Mouse (Mus musculus): ENCODE data around the gene Gpr155. TPM values are rescaled to one million over a fixed set of nuclear protein-coding genes. Genes with fewer than 3 reads are reported as not detected.

Gene Gpr155
- polyA plus RNA-seq, 1 experiment from 2014 or later: 6.5 TPM

DNA sequence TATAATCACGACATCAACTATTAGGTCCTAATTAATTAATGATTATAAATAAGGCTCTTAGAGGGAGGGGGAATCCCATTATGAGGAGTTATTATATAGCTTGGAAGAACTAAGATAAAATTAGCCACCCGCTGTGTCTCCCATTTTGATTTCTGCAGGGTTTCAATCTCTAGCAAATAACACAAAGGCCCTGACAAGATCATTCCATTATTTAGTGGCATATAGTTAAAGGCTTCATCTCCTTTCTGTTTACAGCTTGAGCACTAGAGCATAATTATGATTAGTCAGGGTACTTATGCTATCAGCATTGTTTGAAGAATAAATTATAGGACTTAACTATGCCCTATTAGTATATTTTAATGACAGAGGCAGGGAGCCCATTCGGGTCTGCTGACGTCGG, 8.0 kb downstream of the Gpr155 start:
- Histone ChIP-seq H3K27ac (ENCODE audit: low read length) (no peak overlapping the region), H3K4me2 (ENCODE audit: low read depth, low read length) (no peak overlapping the region), H3K27me3 (ENCODE audit: control insufficient read depth, insufficient read depth, low read length) (no peaks in the 10 kb centered on the region), H3K9ac (ENCODE audit: low read length) (no peak overlapping the region), H3K36me3 (ENCODE audit: control insufficient read depth, insufficient read depth, low read length) (no peaks in the 10 kb centered on the region), H3K4me3 (replicated peaks; ENCODE audit: low read length) (no peak overlapping the region), H3K9me3 (replicated peaks; ENCODE audit: control insufficient read depth, low read length) (no peaks in the 10 kb centered on the region), H3K4me1 (ENCODE audit: control insufficient read depth, insufficient read depth, low read length) (no peaks in the 10 kb centered on the region)
- ATAC-seq (ENCODE audit: insufficient read depth, low FRiP score): no peak
- WGBS: 84% methylated on average over 5 of the region's 5 CpGs

- Histone ChIP-seq H3K4me2 (ENCODE audit: low read depth, low read length) (no peak overlapping the region), H3K27ac (ENCODE audit: low read length) (no peak overlapping the region), H3K4me3 (replicated peaks; ENCODE audit: low read length) (no peak overlapping the region), H3K4me1 (ENCODE audit: control insufficient read depth, insufficient read depth, low read length) (no peaks in the 10 kb centered on the region), H3K9ac (ENCODE audit: low read length) (no peak overlapping the region), H3K27me3 (ENCODE audit: control insufficient read depth, insufficient read depth, low read length) (no peaks in the 10 kb centered on the region), H3K36me3 (ENCODE audit: control insufficient read depth, insufficient read depth, low read length) (no peaks in the 10 kb centered on the region), H3K9me3 (replicated peaks; ENCODE audit: control insufficient read depth, low read length) (no peaks in the 10 kb centered on the region)
- WGBS: 74% methylated on average over 9 of the region's 9 CpGs
- ATAC-seq (ENCODE audit: insufficient read depth, low FRiP score): no peak
Observed at GRCm38 (mm10) chr2:73371530-73372335, 14.6 kb downstream of the Gpr155 start.

DNA sequence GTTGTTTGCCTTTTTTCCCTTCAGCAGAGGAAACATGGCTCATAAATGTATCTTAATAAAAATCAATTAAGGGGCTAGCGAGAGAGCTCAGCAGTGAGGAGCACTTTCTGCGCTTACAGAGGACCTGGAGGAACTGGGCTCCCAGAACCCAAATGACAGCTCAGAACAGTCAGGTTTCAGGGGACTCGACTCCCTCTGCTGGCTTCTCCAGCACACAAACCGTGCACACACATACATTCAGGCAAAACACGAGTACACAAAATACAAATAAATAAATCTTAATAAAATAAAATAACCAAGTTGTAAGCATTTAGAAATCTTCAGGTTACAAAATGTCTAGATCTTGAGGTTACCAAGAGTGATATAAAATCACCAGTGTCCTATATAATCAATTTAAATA, 22.9 kb downstream of the Gpr155 start:
- Histone ChIP-seq H3K9ac (ENCODE audit: low read length) (no peak overlapping the region), H3K4me2 (ENCODE audit: low read depth, low read length) (no peak overlapping the region), H3K4me1 (ENCODE audit: control insufficient read depth, insufficient read depth, low read length) (no peaks in the 10 kb centered on the region), H3K27me3 (ENCODE audit: control insufficient read depth, insufficient read depth, low read length) (no peaks in the 10 kb centered on the region), H3K9me3 (replicated peaks; ENCODE audit: control insufficient read depth, low read length) (no peaks in the 10 kb centered on the region), H3K4me3 (replicated peaks; ENCODE audit: low read length) (no peak overlapping the region), H3K36me3 (ENCODE audit: control insufficient read depth, insufficient read depth, low read length) (no peaks in the 10 kb centered on the region), H3K27ac (ENCODE audit: low read length) (no peak overlapping the region)
- WGBS: 73% methylated on average over 5 of the region's 5 CpGs
- ATAC-seq (ENCODE audit: insufficient read depth, low FRiP score): no peak

- Histone ChIP-seq H3K4me3 (replicated peaks; ENCODE audit: low read length) (no peak overlapping the region), H3K9ac (ENCODE audit: low read length) (no peak overlapping the region), H3K9me3 (replicated peaks; ENCODE audit: control insufficient read depth, low read length) (no peaks in the 10 kb centered on the region), H3K27ac (ENCODE audit: low read length) (no peak overlapping the region), H3K4me1 (ENCODE audit: control insufficient read depth, insufficient read depth, low read length) (no peaks in the 10 kb centered on the region), H3K4me2 (ENCODE audit: low read depth, low read length) (no peak overlapping the region), H3K36me3 (ENCODE audit: control insufficient read depth, insufficient read depth, low read length) (no peaks in the 10 kb centered on the region), H3K27me3 (ENCODE audit: control insufficient read depth, insufficient read depth, low read length) (no peaks in the 10 kb centered on the region)
- no peak for ATAC-seq (ENCODE audit: insufficient read depth, low FRiP score)
- WGBS: 88% methylated on average over 2 of the region's 2 CpGs
Observed at GRCm38 (mm10) chr2:73360536-73360935, 25.8 kb downstream of the Gpr155 start.

- ATAC-seq (ENCODE audit: insufficient read depth, low FRiP score): no peak; the same call in 1 of the 2 replicates
Observed at GRCm38 (mm10) chr2:73359941-73360340, 26.4 kb downstream of the Gpr155 start.

GRCm38 (mm10) chr2:73357004-73357403, 29.4 kb downstream of the Gpr155 start:
- Histone ChIP-seq H3K4me1 (ENCODE audit: control insufficient read depth, insufficient read depth, low read length) (no peaks in the 10 kb centered on the region; the same call in 1 of the 2 replicates), H3K4me3 (replicated peaks; ENCODE audit: low read length) (no peak overlapping the region; the same call in 1 of the 2 replicates), H3K4me2 (ENCODE audit: low read depth, low read length) (peak overlapping the region; percentile 32; the same call in 1 of the 2 replicates), H3K27me3 (ENCODE audit: control insufficient read depth, insufficient read depth, low read length) (no peaks in the 10 kb centered on the region), H3K9ac (ENCODE audit: low read length) (0 out of 2 replicates have a peak overlapping the region, but pooled peaks have one; percentile 13), H3K36me3 (ENCODE audit: control insufficient read depth, insufficient read depth, low read length) (no peaks in the 10 kb centered on the region), H3K27ac (ENCODE audit: low read length) (no peak overlapping the region), H3K9me3 (replicated peaks; ENCODE audit: control insufficient read depth, low read length) (no peaks in the 10 kb centered on the region)
- no peak for ATAC-seq (ENCODE audit: insufficient read depth, low FRiP score)
- 63% methylated on average over 18 of the region's 18 CpGs for WGBS

More at GRCm38 (mm10) chr2:73359941-73360340, 26.4 kb downstream of the Gpr155 start:
- Histone ChIP-seq H3K9me3 (replicated peaks; ENCODE audit: control insufficient read depth, low read length) (no peaks in the 10 kb centered on the region), H3K9ac (ENCODE audit: low read length) (no peak overlapping the region), H3K36me3 (ENCODE audit: control insufficient read depth, insufficient read depth, low read length) (no peaks in the 10 kb centered on the region), H3K4me1 (ENCODE audit: control insufficient read depth, insufficient read depth, low read length) (no peaks in the 10 kb centered on the region), H3K4me2 (ENCODE audit: low read depth, low read length) (no peak overlapping the region), H3K4me3 (replicated peaks; ENCODE audit: low read length) (no peak overlapping the region), H3K27me3 (ENCODE audit: control insufficient read depth, insufficient read depth, low read length) (no peaks in the 10 kb centered on the region), H3K27ac (ENCODE audit: low read length) (no peak overlapping the region)
- WGBS: 89% methylated on average over 5 of the region's 5 CpGs

- Histone ChIP-seq H3K27ac (ENCODE audit: low read length) (no peak overlapping the region), H3K36me3 (ENCODE audit: control insufficient read depth, insufficient read depth, low read length) (no peaks in the 10 kb centered on the region), H3K4me3 (replicated peaks; ENCODE audit: low read length) (0 out of 2 replicates have a peak overlapping the region, but pooled peaks have one; percentile 9), H3K4me2 (ENCODE audit: low read depth, low read length) (peak overlapping the region; percentile 38), H3K27me3 (ENCODE audit: control insufficient read depth, insufficient read depth, low read length) (no peaks in the 10 kb centered on the region), H3K9me3 (replicated peaks; ENCODE audit: control insufficient read depth, low read length) (no peaks in the 10 kb centered on the region), H3K4me1 (ENCODE audit: control insufficient read depth, insufficient read depth, low read length) (peaks cover 5% of the 10 kb centered on the region), H3K9ac (ENCODE audit: low read length) (no peak overlapping the region; the same call in 1 of the 2 replicates)
- ATAC-seq (ENCODE audit: insufficient read depth, low FRiP score): no peak
- WGBS: 27% methylated on average over 7 of the region's 7 CpGs
Observed at GRCm38 (mm10) chr2:73351927-73352374, 34.4 kb downstream of the Gpr155 start.

DNA sequence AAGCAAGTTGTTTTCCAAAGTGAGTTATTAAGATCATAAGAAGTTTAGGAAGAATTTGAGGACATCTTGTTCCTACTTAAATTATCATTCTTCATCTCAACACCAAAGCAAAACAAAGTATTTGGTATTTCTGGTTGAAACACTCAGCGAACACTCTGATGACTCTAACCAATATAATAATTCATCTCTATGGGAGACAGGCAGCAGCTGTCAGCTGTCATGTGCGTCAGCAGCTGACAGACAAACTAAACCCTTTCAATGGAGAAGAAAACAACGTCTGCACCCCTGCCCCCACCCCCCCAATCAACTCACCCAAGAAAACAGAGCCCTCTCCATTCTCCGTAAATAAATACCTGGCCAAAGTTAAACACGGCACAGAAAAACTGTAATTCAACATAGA, 34.9 kb downstream of the Gpr155 start:
- WGBS: 27% methylated on average over 5 of the region's 5 CpGs
- H3K36me3 ChIP-seq (ENCODE audit: control insufficient read depth, insufficient read depth, low read length): no peaks in the 10 kb centered on the region
- H3K27me3 ChIP-seq (ENCODE audit: control insufficient read depth, insufficient read depth, low read length): no peaks in the 10 kb centered on the region
- H3K4me3 ChIP-seq (replicated peaks; ENCODE audit: low read length): 0 out of 2 replicates have a peak overlapping the region, but pooled peaks have one; percentile 9
- H3K9ac ChIP-seq (ENCODE audit: low read length): no peak overlapping the region
- peaks cover 5% of the 10 kb centered on the region for H3K4me1 ChIP-seq (ENCODE audit: control insufficient read depth, insufficient read depth, low read length)
- no peak overlapping the region for H3K27ac ChIP-seq (ENCODE audit: low read length)
- H3K9me3 ChIP-seq (replicated peaks; ENCODE audit: control insufficient read depth, low read length): no peaks in the 10 kb centered on the region
- peak overlapping the region; percentile 38 for H3K4me2 ChIP-seq (ENCODE audit: low read depth, low read length)
- no peak for ATAC-seq (ENCODE audit: insufficient read depth, low FRiP score)

DNA sequence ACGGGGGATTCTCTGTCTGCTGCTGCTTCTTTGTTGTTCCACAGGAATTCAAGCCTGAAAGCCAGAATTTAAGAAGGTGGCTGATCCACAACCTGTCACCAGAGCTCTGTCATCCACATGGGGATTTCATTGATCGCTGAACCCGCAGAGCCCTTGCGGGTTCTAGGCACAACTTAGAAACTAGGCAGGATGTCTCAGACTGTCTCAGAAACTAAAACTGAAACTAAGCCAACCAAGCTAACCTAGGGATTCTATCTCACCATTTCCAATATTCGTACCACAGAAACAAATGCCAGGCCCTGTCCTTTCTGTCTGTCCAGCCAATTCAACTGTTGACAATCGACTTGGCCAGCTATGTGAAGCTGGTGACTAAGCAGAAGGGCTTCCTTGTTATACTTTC, 38.2 kb downstream of the Gpr155 start:
- Histone ChIP-seq H3K36me3 (ENCODE audit: control insufficient read depth, insufficient read depth, low read length) (no peaks in the 10 kb centered on the region), H3K9ac (ENCODE audit: low read length) (no peak overlapping the region), H3K4me2 (ENCODE audit: low read depth, low read length) (no peak overlapping the region), H3K4me1 (ENCODE audit: control insufficient read depth, insufficient read depth, low read length) (peaks cover 5% of the 10 kb centered on the region), H3K27ac (ENCODE audit: low read length) (no peak overlapping the region), H3K4me3 (replicated peaks; ENCODE audit: low read length) (no peak overlapping the region), H3K9me3 (replicated peaks; ENCODE audit: control insufficient read depth, low read length) (no peaks in the 10 kb centered on the region), H3K27me3 (ENCODE audit: control insufficient read depth, insufficient read depth, low read length) (no peaks in the 10 kb centered on the region)
- no peak for ATAC-seq (ENCODE audit: insufficient read depth, low FRiP score)
- WGBS: 90% methylated on average over 6 of the region's 6 CpGs
